Mouse (Mus musculus): Measurements from ENCODE around the gene Tfam. TPM values are rescaled to one million over a fixed set of nuclear protein-coding genes. Genes with fewer than 3 reads are reported as not detected.

Gene Tfam
- total and polyA plus RNA-seq, 3 experiments, result 45.8 to 113 (median 108) TPM

DNA sequence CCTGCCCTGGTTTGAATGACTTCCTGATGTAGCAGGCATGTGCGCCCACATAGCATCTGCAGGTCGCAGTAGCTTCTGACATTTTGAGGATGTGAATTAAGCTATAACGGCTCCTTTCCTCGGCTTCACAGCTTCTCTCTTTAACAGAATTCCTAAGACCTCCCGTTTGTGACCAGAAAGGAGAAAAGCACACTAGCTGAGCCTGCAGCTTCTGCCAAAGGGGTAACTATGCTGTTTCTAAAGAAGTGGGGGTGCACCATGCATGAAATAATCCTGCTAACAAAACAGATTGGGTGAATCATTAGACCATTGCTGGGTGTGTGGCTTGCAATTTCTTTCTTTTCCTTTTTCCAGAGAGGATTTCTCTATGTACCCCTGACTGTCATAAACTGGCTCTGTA lies 37.1 kb downstream of the Tfam start:
- no peak for TF ChIP-seq MAZ (IDR thresholded peaks at IDR 0.05; ENCODE audit: low read depth, low read length)
- no peak for TF ChIP-seq USF1 (IDR thresholded peaks at IDR 0.05; ENCODE audit: low read depth, low read length)
- TF ChIP-seq SMC3 (IDR thresholded peaks at IDR 0.05; ENCODE audit: low read depth, low read length), result no peak
- TF ChIP-seq E2F4 (IDR thresholded peaks at IDR 0.05; ENCODE audit: insufficient replicate concordance, low read depth, low read length), result no peak
- no peak for TF ChIP-seq ZKSCAN1 (IDR thresholded peaks at IDR 0.05; ENCODE audit: borderline replicate concordance, low read depth, low read length)
- TF ChIP-seq MXI1 (IDR thresholded peaks at IDR 0.05; ENCODE audit: low read depth, low read length), result no peak
- no peak for TF ChIP-seq TBP (conservative IDR thresholded peaks at IDR 0.05; ENCODE audit: low read depth, low read length)
- no peak for TF ChIP-seq POLR2AphosphoS2 (IDR thresholded peaks at IDR 0.05; ENCODE audit: low read depth, low read length)
- no peak for TF ChIP-seq GABPA (IDR thresholded peaks at IDR 0.05; ENCODE audit: insufficient replicate concordance, low read depth, low read length)
- TF ChIP-seq ZC3H11A (IDR thresholded peaks at IDR 0.05; ENCODE audit: low read depth, low read length), result no peak
- no peak for TF ChIP-seq IRF4 (IDR thresholded peaks at IDR 0.05; ENCODE audit: low read depth, low read length)
- in situ Hi-C loops (cut with MboI; ENCODE audit: low pct_ligation_motif_present, low pct_unique_long_range_greater_than_20kb, low sequenced_read_pairs), result loop anchor here (25.0 kb wide), 1 partner anchor 889 kb away; no protein-coding TSS in a partner anchor
- Histone ChIP-seq H3K4me3 (replicated peaks in 1 of 3; ENCODE audit: low read depth in 2 of 3, low read length in 2 of 3, poor library complexity in 1 of 3) (no peak overlapping the region), H3K4me1 (ENCODE audit: control insufficient read depth in 1 of 2, insufficient read depth in 2 of 2) (no peaks in the 10 kb centered on the region), H3K27ac (ENCODE audit: insufficient read depth, low read depth) (no peak overlapping the region), H3K36me3 (replicated peaks in 1 of 2; ENCODE audit: control insufficient read depth in 1 of 2, insufficient read depth in 1 of 2, low read length in 1 of 2) (no peaks in the 10 kb centered on the region), H3K4me2 (ENCODE audit: insufficient read depth, low read depth, poor library complexity, severe bottlenecking) (no peak overlapping the region), H3K9me3 (replicated peaks; ENCODE audit: low read length) (no peaks in the 10 kb centered on the region), H3K9ac (ENCODE audit: insufficient read depth, low read depth) (no peak overlapping the region), H3K27me3 (replicated peaks) (no peaks in the 10 kb centered on the region), H3K79me2 (replicated peaks; ENCODE audit: control insufficient read depth, extremely low read depth, insufficient read depth, poor library complexity, severe bottlenecking) (no peaks in the 10 kb centered on the region)
- dilution Hi-C loops (cut with MboI; ENCODE audit: extremely low pct_ligation_motif_present, extremely low pct_unique_long_range_greater_than_20kb, low sequenced_read_pairs), result no loop called here
- no peak for DNase-seq (ENCODE audit: extremely low read depth)

DNA sequence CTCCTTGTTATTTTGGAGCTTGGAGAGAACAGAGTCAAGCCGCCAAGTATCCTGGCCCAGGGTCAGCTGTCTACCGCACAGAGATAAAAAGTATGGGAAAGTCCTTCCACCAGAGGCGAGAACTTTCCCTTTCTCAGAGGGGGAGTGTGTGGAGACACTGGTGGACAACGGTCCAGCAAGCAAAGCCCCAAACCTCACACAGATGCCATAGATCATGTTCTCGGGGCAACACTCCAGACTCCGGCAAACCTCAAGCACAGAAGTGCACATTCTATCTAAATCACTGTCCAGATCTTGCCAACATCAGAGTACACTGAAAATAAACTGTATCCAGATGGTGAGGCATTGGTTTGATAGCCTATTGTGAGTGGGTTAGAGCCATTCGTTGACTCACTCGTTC lies 39.4 kb downstream of the Tfam start:
- TF ChIP-seq MAZ (IDR thresholded peaks at IDR 0.05; ENCODE audit: low read depth, low read length), result no peak
- no peak for TF ChIP-seq POLR2AphosphoS2 (IDR thresholded peaks at IDR 0.05; ENCODE audit: low read depth, low read length)
- TF ChIP-seq MAFK (IDR thresholded peaks at IDR 0.05; ENCODE audit: insufficient replicate concordance, low read length), result no peak
- TF ChIP-seq NELFE (IDR thresholded peaks at IDR 0.05; ENCODE audit: low read depth, low read length), result no peak
- TF ChIP-seq MXI1 (IDR thresholded peaks at IDR 0.05; ENCODE audit: low read depth, low read length), result no peak
- TF ChIP-seq RCOR1 (conservative IDR thresholded peaks at IDR 0.05; ENCODE audit: low read depth, low read length), result no peak
- no peak for TF ChIP-seq USF1 (IDR thresholded peaks at IDR 0.05; ENCODE audit: low read depth, low read length)
- TF ChIP-seq ZMIZ1 (IDR thresholded peaks at IDR 0.05; ENCODE audit: low read depth, low read length), result no peak
- no peak for TF ChIP-seq MEF2A (IDR thresholded peaks at IDR 0.05; ENCODE audit: borderline replicate concordance, low read depth, low read length)
- no peak for TF ChIP-seq ZC3H11A (IDR thresholded peaks at IDR 0.05; ENCODE audit: low read depth, low read length)
- no peak for TF ChIP-seq UBTF (IDR thresholded peaks at IDR 0.05; ENCODE audit: low read depth, low read length)
- TF ChIP-seq EP300 (IDR thresholded peaks at IDR 0.05; ENCODE audit: low read length), result no peak
- TF ChIP-seq CHD2 (IDR thresholded peaks at IDR 0.05; ENCODE audit: low read length), result no peak
- TF ChIP-seq CTCF (conservative IDR thresholded peaks at IDR 0.05 in 1 of 2, IDR thresholded peaks at IDR 0.05 in 1 of 2; ENCODE audit: low read depth in 2 of 2, low read length in 2 of 2), result no peak
- TF ChIP-seq RAD21 (IDR thresholded peaks at IDR 0.05; ENCODE audit: low read depth, low read length), result no peak
- no peak for TF ChIP-seq USF2 (conservative IDR thresholded peaks at IDR 0.05; ENCODE audit: low read depth, low read length)
- no peak for TF ChIP-seq PAX5 (IDR thresholded peaks at IDR 0.05; ENCODE audit: low read length)
- TF ChIP-seq GABPA (IDR thresholded peaks at IDR 0.05; ENCODE audit: insufficient replicate concordance, low read depth, low read length), result no peak
- no peaks in the 10 kb centered on the region for H3K27me3 ChIP-seq (replicated peaks)
- H3K9me3 ChIP-seq (replicated peaks; ENCODE audit: low read length), result no peaks in the 10 kb centered on the region
- H3K36me3 ChIP-seq (replicated peaks in 1 of 2; ENCODE audit: control insufficient read depth in 1 of 2, insufficient read depth in 1 of 2, low read length in 1 of 2), result no peaks in the 10 kb centered on the region
- no peaks in the 10 kb centered on the region for H3K4me1 ChIP-seq (ENCODE audit: control insufficient read depth in 1 of 2, insufficient read depth in 2 of 2)
- H3K4me2 ChIP-seq (ENCODE audit: insufficient read depth, low read depth, poor library complexity, severe bottlenecking), result no peak overlapping the region
- H3K4me3 ChIP-seq (replicated peaks in 1 of 3; ENCODE audit: low read depth in 2 of 3, low read length in 2 of 3, poor library complexity in 1 of 3), result no peak overlapping the region
- no peaks in the 10 kb centered on the region for H3K79me2 ChIP-seq (replicated peaks; ENCODE audit: control insufficient read depth, extremely low read depth, insufficient read depth, poor library complexity, severe bottlenecking)
- no peak overlapping the region for H3K9ac ChIP-seq (ENCODE audit: insufficient read depth, low read depth)
- dilution Hi-C loops (cut with MboI; ENCODE audit: extremely low pct_ligation_motif_present, extremely low pct_unique_long_range_greater_than_20kb, low sequenced_read_pairs), result no loop called here
- H3K27ac ChIP-seq (ENCODE audit: insufficient read depth, low read depth), result no peak overlapping the region
- DNase-seq (ENCODE audit: extremely low read depth), result no peak
- in situ Hi-C loops (cut with MboI; ENCODE audit: low pct_ligation_motif_present, low pct_unique_long_range_greater_than_20kb, low sequenced_read_pairs), result no loop called here
